Mouse (Mus musculus): ENCODE results near the gene Arhgef26. TPM values are rescaled to one million over a fixed set of nuclear protein-coding genes. Genes with fewer than 3 reads are reported as not detected.

Gene Arhgef26
- polyA plus RNA-seq (2012; rRNA removed) = 9.7 and 9.8 TPM in 2 replicates

GRCm38 (mm10) chr3:62338044-62338443, at the start of gene Arhgef26:
Gene Arhgef26, plus strand, starts transcription at chr3:62338344.

GRCm38 (mm10) chr3:62506488-62507205, 168.5 kb downstream of the Arhgef26 start, which contains the start of gene Dhx36:
Gene Dhx36, minus strand, starts transcription at chr3:62507004.

Other genes with a start within 250 kb of the Arhgef26 start
- 2.6 and 3.5 TPM in 2 replicates for gene Dhx36, start 168.7 kb downstream of the Arhgef26 start, polyA plus RNA-seq (2012; rRNA removed)

Data from colon, adult 2 months (tissue).